8 mouse cellular contexts compared by ENCODE assay signal in genomic region chr7:80403551-80403950, GRCm38 (mm10). TPM values are rescaled to one million over a fixed set of nuclear protein-coding genes. Genes with fewer than 3 reads are reported as not detected.
DNase-seq lines count a peak whose midpoint lies in the region; ATAC-seq lines count a peak whose summit lies in the region.

No protein-coding gene starts in this region.

- peaks cover 26% of the 10 kb centered on the region for H3K4me1 ChIP-seq in midbrain, embryonic 15.5 days

- 54% methylated on average over 9 of the region's 9 CpGs for WGBS in midbrain, embryonic 15.5 days

- peak; percentile 40 for DNase-seq in CD4-positive, CD25-positive, alpha-beta regulatory T cell, adult 2 months (ENCODE audit: low read depth, low spot score)
- peak; percentile 87 for DNase-seq in adrenal gland, postnatal 10 days
- peak; percentile 75 for DNase-seq in fibroblast of lung, adult 2 months (ENCODE audit: low read depth)
- DNase-seq in heart, postnatal 36 days, result peak; percentile 76 to 78
- peak; percentile 45 to 63 for DNase-seq in left cerebral cortex, postnatal 25 days (ENCODE audit: low spot score in 2 of 2)
- DNase-seq in embryo, embryonic 10.5 days (ENCODE audit: low spot score), result no peak

- no peak overlapping the region for H3K9ac ChIP-seq in midbrain, embryonic 15.5 days

- H3K36me3 ChIP-seq in midbrain, embryonic 15.5 days (replicated peaks), result no peaks in the 10 kb centered on the region

- H3K4me3 ChIP-seq in midbrain, embryonic 15.5 days, result 0 out of 2 replicates have a peak overlapping the region, but pooled peaks have one; percentile 92

- no peaks in the 10 kb centered on the region for H3K9me3 ChIP-seq in midbrain, embryonic 15.5 days

- H3K27ac ChIP-seq in midbrain, embryonic 15.5 days, result no peak overlapping the region

- H3K4me2 ChIP-seq in midbrain, embryonic 15.5 days, result peak overlapping the region; percentile 84

- intact Hi-C loops in heart, postnatal 36 days (cut with DNase I), result no loop called here
- intact Hi-C loops in left cerebral cortex, postnatal 25 days (cut with DNase I), result loop anchor here (5.0 kb wide), 1 partner anchor 179 kb away; no protein-coding TSS in a partner anchor

- ATAC-seq in CD4-positive, CD25-positive, alpha-beta regulatory T cell, adult 4 months, result no peak
- no peak for ATAC-seq in midbrain, embryonic 15.5 days (replicated peaks)

- no peaks in the 10 kb centered on the region; the same call in 1 of the 2 replicates for H3K27me3 ChIP-seq in midbrain, embryonic 15.5 days (replicated peaks)

RNA-seq across cellular contexts. Expression of gene Furin, which starts 1.7 kb away (rescaled TPM):
- 1 to 10 TPM; 5.5 to 7.3 TPM for polyA plus RNA-seq in CD4-positive, CD25-positive, alpha-beta regulatory T cell, adult 4 months (2017; shearing (Covaris generic))
- total RNA-seq in adrenal gland, postnatal 10 days (2021), result 100 to 1,000 TPM; 113 to 129 TPM
- 100 to 1,000 TPM; 111 to 120 TPM for total RNA-seq in heart, postnatal 36 days (2021)
- total RNA-seq in left cerebral cortex, postnatal 25 days (2021), result 10 to 100 TPM; 31.4 to 38.7 TPM
- 5.7 and 6.3 TPM in 2 replicates for polyA plus RNA-seq in midbrain, embryonic 15.5 days (2015; fragmentation: Nextera tagmentation; extraction: Ambion mirVana)

RNA-seq across cellular contexts. Expression of gene Fes, which starts 15.8 kb away (rescaled TPM):
- polyA plus RNA-seq in CD4-positive, CD25-positive, alpha-beta regulatory T cell, adult 4 months (2017; shearing (Covaris generic)), result 1 to 10 TPM in 1 of 2 experiments, under 1 TPM in 1; 0.11 to 2.5 TPM
- 10 to 100 TPM; 13.2 to 17.1 TPM for total RNA-seq in adrenal gland, postnatal 10 days (2021)
- 10 to 100 TPM in 1 of 2 experiments, 1 to 10 TPM in 1; 6.9 to 16.0 TPM for total RNA-seq in heart, postnatal 36 days (2021)
- 1 to 10 TPM; 3.9 to 6.3 TPM for total RNA-seq in left cerebral cortex, postnatal 25 days (2021)
- polyA plus RNA-seq in midbrain, embryonic 15.5 days (2015; fragmentation: Nextera tagmentation; extraction: Ambion mirVana), result 4.4 and 4.8 TPM in 2 replicates

RNA-seq across cellular contexts. Expression of gene Man2a2, which starts 32.4 kb away (rescaled TPM):
- 10 to 100 TPM; 10.4 to 22.3 TPM for polyA plus RNA-seq in CD4-positive, CD25-positive, alpha-beta regulatory T cell, adult 4 months (2017; shearing (Covaris generic))
- 10 to 100 TPM; 56.2 to 93.5 TPM for total RNA-seq in adrenal gland, postnatal 10 days (2021)
- 10 to 100 TPM; 60.0 to 62.9 TPM for total RNA-seq in heart, postnatal 36 days (2021)
- total RNA-seq in left cerebral cortex, postnatal 25 days (2021), result 100 to 1,000 TPM; 128 to 147 TPM
- polyA plus RNA-seq in midbrain, embryonic 15.5 days (2015; fragmentation: Nextera tagmentation; extraction: Ambion mirVana), result 26.4 and 28.2 TPM in 2 replicates
